Mouse (Mus musculus) adrenal gland, adult 10 weeks (tissue): ENCODE results near the gene Tnnc2. TPM values are rescaled to one million over a fixed set of nuclear protein-coding genes. Genes with fewer than 3 reads are reported as not detected.

ENCODE experiments used
- polyA plus RNA-seq: library from polyadenylated mRNA; stranded (reverse); fragments of 350-450 nt; fragmentation: Illumina TruSeq; extraction: RNeasy Lipid Tissue Mini Kit (QIAGEN cat#74804); gene quantifications from one replicate; pipeline ENCODE4 v1.2.3, GENCODE M21; 2014; ENCODE audit warnings: low read depth, low replicate concordance

The Tnnc2 gene
- polyA plus RNA-seq, result 8.5 TPM

DNA sequence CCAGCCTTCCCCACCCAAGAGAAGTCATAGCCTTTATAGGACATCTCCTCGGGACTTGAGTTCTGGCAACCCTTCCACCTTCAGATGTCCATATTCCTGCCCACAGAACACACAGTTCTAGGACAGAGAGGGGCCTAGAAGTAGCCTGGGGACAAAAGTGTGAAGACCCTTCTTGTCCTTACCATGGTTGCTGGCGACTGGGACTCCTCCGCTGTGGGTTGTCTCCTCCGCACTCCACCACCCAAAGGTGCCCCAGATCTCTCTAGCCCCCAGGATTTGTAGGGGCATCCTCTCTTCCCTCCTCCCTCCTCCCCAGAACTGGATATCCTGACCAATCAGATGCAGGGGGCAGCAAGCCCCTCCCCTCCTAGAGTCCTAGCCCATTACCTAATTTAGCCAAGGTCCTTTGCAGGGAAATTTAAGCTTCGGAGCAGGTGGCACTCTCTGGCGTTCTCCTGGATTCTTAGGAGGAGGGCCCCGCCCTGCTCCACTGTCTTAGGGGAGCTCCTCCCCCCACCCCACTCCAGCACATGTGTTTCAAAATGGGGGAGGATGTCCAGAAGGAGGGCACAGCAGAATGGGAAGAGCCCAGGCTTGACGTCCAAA, at the start of gene Tnnc2:
Gene Tnnc2 (minus strand): TSS at position 487 of the 606 bp plus-strand sequence.

GRCm38 (mm10) chr2:164828437-164828836, 48.7 kb upstream of the Tnnc2 start, which contains the start of gene Spata25:
Gene Spata25 (minus strand): TSS chr2:164828537.

DNA sequence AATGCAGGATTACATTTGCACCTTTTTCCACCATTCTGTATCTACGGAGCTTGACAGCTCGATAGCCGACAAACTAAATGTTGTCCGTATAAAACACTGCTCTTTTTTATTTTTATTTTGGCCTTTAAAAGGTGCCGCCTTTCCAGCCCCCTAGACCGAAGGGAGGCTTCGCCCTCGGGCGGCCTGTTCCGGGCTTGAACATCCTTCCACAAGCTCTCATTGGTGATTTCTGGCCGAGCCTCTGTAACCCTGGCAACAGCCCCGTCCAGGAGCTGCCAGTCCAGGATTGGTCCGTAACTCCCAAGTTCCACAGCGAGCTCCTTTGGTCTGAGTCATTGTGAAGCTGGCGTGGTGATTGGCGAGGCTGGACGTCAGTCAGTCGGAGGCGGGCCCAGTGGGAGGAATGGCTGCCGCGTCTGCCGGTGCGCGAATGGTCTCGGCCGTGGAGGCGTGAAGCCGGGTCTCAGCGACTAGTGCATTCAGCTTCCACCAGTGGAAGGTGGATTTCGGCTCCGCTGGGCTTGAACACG, 42.9 kb upstream of the Tnnc2 start, which contains the start of gene Zswim1:
Gene Zswim1 (plus strand): TSS at position 51 of the 530 bp plus-strand sequence.

GRCm38 (mm10) chr2:164804533-164805331, 25.0 kb upstream of the Tnnc2 start, which contains the start of the genes Acot8 and Zswim3:
Gene Acot8 (minus strand): TSS chr2:164804882.
Gene Zswim3 (plus strand): TSS chr2:164805098.

GRCm38 (mm10) chr2:164785481-164786387, 6.0 kb upstream of the Tnnc2 start, which contains the start of gene Snx21:
Gene Snx21 (plus strand): TSS chr2:164785823.

DNA sequence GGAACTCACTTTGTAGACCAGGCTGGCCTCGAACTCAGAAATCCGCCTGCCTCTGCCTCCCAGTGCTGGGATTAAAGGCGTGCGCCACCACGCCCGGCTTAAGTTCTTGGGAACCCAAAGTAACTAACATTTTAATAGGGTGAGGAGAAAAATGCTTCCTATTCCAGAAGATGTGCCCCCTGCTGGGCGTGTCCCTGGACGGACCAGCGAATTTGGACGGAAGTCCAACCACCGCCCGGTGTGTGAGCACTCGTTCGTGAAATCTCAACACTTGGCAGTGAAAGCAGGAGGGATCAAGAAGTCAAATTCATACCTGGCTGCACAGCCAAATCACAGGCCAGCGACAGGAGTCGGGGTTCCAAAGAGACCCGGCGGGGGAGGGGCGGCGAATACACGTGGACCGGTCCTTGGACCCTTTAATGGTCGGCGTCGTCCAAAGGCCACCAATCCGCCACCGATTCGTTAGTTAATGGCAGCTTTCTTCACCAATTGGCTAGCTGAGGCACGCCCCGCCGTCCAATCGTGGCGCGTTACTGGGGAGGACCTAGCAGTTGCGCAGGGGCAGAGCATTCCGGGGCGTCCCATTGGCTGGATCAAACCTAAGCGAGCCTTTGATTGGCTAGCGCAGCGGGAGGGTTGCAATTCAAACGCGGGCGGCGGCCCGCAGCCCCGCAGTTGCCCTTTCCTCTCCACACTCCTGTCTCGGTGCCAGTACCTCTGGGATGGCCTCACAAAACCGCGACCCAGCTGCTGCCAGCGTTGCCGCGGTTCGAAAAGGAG, 10.3 kb downstream of the Tnnc2 start, which contains the start of gene Ube2c:
Gene Ube2c (plus strand): TSS at position 641 of the 780 bp plus-strand sequence.

GRCm38 (mm10) chr2:164745843-164746479, 33.8 kb downstream of the Tnnc2 start, which contains the start of the genes Wfdc3 and Dnttip1:
Gene Wfdc3 (minus strand): TSS chr2:164745931.
Gene Dnttip1 (plus strand): TSS chr2:164745983.

Other genes starting within 250 kb of the Tnnc2 start
- not detected for gene Wfdc2, start 217.6 kb downstream of the Tnnc2 start, polyA plus RNA-seq
- gene Spint3, start 206.5 kb downstream of the Tnnc2 start, polyA plus RNA-seq, result not detected
- not detected for gene Wfdc6a, start 194.5 kb downstream of the Tnnc2 start, polyA plus RNA-seq
- not detected for gene Eppin, start 186.4 kb downstream of the Tnnc2 start, polyA plus RNA-seq
- not detected for gene Wfdc6b, start 166.4 kb downstream of the Tnnc2 start, polyA plus RNA-seq
- gene Wfdc8, start 166.3 kb downstream of the Tnnc2 start, polyA plus RNA-seq, result not detected
- gene Wfdc16, start 141.2 kb downstream of the Tnnc2 start, polyA plus RNA-seq, result not detected
- gene Wfdc10, start 123.9 kb downstream of the Tnnc2 start, polyA plus RNA-seq, result not detected
- gene Wfdc9, start 123.4 kb downstream of the Tnnc2 start, polyA plus RNA-seq, result not detected
- not detected for gene Wfdc11, start 105.9 kb downstream of the Tnnc2 start, polyA plus RNA-seq
- gene Wfdc13, start 94.9 kb downstream of the Tnnc2 start, polyA plus RNA-seq, result not detected
- not detected for gene Spint4, start 81.5 kb downstream of the Tnnc2 start, polyA plus RNA-seq
- gene Spint5, start 64.7 kb downstream of the Tnnc2 start, polyA plus RNA-seq, result not detected
- gene Wfdc3, start 34.0 kb downstream of the Tnnc2 start, polyA plus RNA-seq, result 0.35 TPM
- gene Dnttip1, start 34.0 kb downstream of the Tnnc2 start, polyA plus RNA-seq, result 4.6 TPM
- gene Ube2c, start 10.1 kb downstream of the Tnnc2 start, polyA plus RNA-seq, result 2.9 TPM
- gene Snx21, start 5.9 kb upstream of the Tnnc2 start, polyA plus RNA-seq, result 3.9 TPM
- gene Acot8, start 24.9 kb upstream of the Tnnc2 start, polyA plus RNA-seq, result not detected
- gene Zswim3, start 25.1 kb upstream of the Tnnc2 start, polyA plus RNA-seq, result 1.8 TPM
- 4.4 TPM for gene Zswim1, start 42.7 kb upstream of the Tnnc2 start, polyA plus RNA-seq
- not detected for gene Spata25, start 48.6 kb upstream of the Tnnc2 start, polyA plus RNA-seq
- gene Ctsa, start 52.9 kb upstream of the Tnnc2 start, polyA plus RNA-seq, result 30.7 TPM
- gene Neurl2, start 53.5 kb upstream of the Tnnc2 start, polyA plus RNA-seq, result not detected
- 0.87 TPM for gene Pltp, start 77.7 kb upstream of the Tnnc2 start, polyA plus RNA-seq
- gene Pcif1, start 99.3 kb upstream of the Tnnc2 start, polyA plus RNA-seq, result 4.0 TPM
- gene Zfp335, start 131.8 kb upstream of the Tnnc2 start, polyA plus RNA-seq, result 0.17 TPM
- not detected for gene Mmp9, start 160.8 kb upstream of the Tnnc2 start, polyA plus RNA-seq
- 4.1 TPM for gene Slc12a5, start 180.8 kb upstream of the Tnnc2 start, polyA plus RNA-seq